Mouse (Mus musculus): Measurements from ENCODE around the gene Casq2. TPM values are rescaled to one million over a fixed set of nuclear protein-coding genes. Genes with fewer than 3 reads are reported as not detected.
A peak's percentile ranks its signal among the peaks of the same experiment; 100 is the strongest.

Casq2 gene
- polyA plus RNA-seq, 1 experiment from 2014 or later, result 0.43 TPM

- Histone ChIP-seq H3K9me3 (ENCODE audit: low read depth, low read length) (no peaks in the 10 kb centered on the region), H3K27me3 (ENCODE audit: insufficient read depth, low read length) (no peaks in the 10 kb centered on the region), H3K4me2 (no peak overlapping the region), H3K36me3 (ENCODE audit: insufficient read depth) (no peaks in the 10 kb centered on the region), H3K9ac (no peak overlapping the region), H3K4me3 (ENCODE audit: low read depth, low read length) (no peak overlapping the region), H3K4me1 (ENCODE audit: insufficient read depth) (no peaks in the 10 kb centered on the region), H3K27ac (ENCODE audit: low read depth) (no peak overlapping the region)
- TF ChIP-seq CTCF (IDR thresholded peaks at IDR 0.05; ENCODE audit: low read depth), result peak; percentile 19; the same call in 1 of the 2 replicates
- DNase-seq (no peak), ATAC-seq (ENCODE audit: insufficient read depth) (no peak)
Observed at GRCm38 (mm10) chr3:102120947-102121346, 34.7 kb downstream of the Casq2 start.

GRCm38 (mm10) chr3:102122046-102122445 is 35.8 kb downstream of the Casq2 start:
- H3K9me3 ChIP-seq (ENCODE audit: low read depth, low read length), result no peaks in the 10 kb centered on the region
- H3K36me3 ChIP-seq (ENCODE audit: insufficient read depth), result no peaks in the 10 kb centered on the region
- no peaks in the 10 kb centered on the region for H3K4me1 ChIP-seq (ENCODE audit: insufficient read depth)
- DNase-seq (peak; percentile 48), ATAC-seq (ENCODE audit: insufficient read depth) (no peak)
- 68% methylated on average over 7 of the region's 7 CpGs for WGBS
- no peak overlapping the region for H3K27ac ChIP-seq (ENCODE audit: low read depth)
- no peak overlapping the region for H3K4me3 ChIP-seq (ENCODE audit: low read depth, low read length)
- H3K4me2 ChIP-seq, result no peak overlapping the region
- peak; percentile 58 for TF ChIP-seq CTCF (IDR thresholded peaks at IDR 0.05; ENCODE audit: low read depth)
- no peaks in the 10 kb centered on the region for H3K27me3 ChIP-seq (ENCODE audit: insufficient read depth, low read length)
- H3K9ac ChIP-seq, result no peak overlapping the region

- ATAC-seq (ENCODE audit: insufficient read depth) (no peak), DNase-seq (no peak)
- Histone ChIP-seq H3K27ac (ENCODE audit: low read depth) (no peak overlapping the region), H3K9ac (no peak overlapping the region), H3K9me3 (ENCODE audit: low read depth, low read length) (no peaks in the 10 kb centered on the region), H3K4me2 (no peak overlapping the region), H3K4me1 (ENCODE audit: insufficient read depth) (no peaks in the 10 kb centered on the region), H3K27me3 (ENCODE audit: insufficient read depth, low read length) (no peaks in the 10 kb centered on the region), H3K4me3 (ENCODE audit: low read depth, low read length) (no peak overlapping the region), H3K36me3 (ENCODE audit: insufficient read depth) (no peaks in the 10 kb centered on the region)
- no peak for TF ChIP-seq CTCF (IDR thresholded peaks at IDR 0.05; ENCODE audit: low read depth)
- 77% methylated on average over 6 of the region's 6 CpGs for WGBS
Observed at GRCm38 (mm10) chr3:102123654-102124053, 37.4 kb downstream of the Casq2 start.

DNA sequence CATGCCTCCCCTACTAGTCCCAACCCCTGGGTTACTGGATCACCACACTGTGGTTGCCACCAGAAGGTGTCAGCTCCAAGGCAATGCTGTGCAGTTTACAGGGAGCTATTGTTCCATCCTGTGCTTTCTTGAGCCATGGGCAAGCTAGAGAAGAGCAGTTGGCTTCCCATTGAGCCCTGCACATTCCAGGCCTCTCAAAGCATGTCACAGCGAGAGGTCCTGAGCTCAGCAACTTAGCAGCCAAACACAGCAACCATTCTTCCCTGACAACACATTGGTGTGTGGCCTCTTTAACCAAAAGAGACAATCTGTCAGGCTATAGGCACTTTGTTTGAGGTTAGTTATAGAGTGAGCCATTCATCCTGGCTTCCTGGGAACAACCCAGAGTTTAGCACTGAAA is 39.3 kb downstream of the Casq2 start:
- ATAC-seq (ENCODE audit: insufficient read depth) (no peak), DNase-seq (no peak)
- no peaks in the 10 kb centered on the region for H3K27me3 ChIP-seq (ENCODE audit: insufficient read depth, low read length)
- H3K4me1 ChIP-seq (ENCODE audit: insufficient read depth), result no peaks in the 10 kb centered on the region
- 72% methylated on average over 1 of the region's 1 CpGs for WGBS
- H3K27ac ChIP-seq (ENCODE audit: low read depth), result no peak overlapping the region
- TF ChIP-seq CTCF (IDR thresholded peaks at IDR 0.05; ENCODE audit: low read depth), result no peak
- H3K36me3 ChIP-seq (ENCODE audit: insufficient read depth), result no peaks in the 10 kb centered on the region
- no peaks in the 10 kb centered on the region for H3K9me3 ChIP-seq (ENCODE audit: low read depth, low read length)
- H3K4me3 ChIP-seq (ENCODE audit: low read depth, low read length), result no peak overlapping the region
- no peak overlapping the region for H3K4me2 ChIP-seq
- H3K9ac ChIP-seq, result no peak overlapping the region

GRCm38 (mm10) chr3:102127114-102127513 is 40.9 kb downstream of the Casq2 start:
- no peaks in the 10 kb centered on the region for H3K9me3 ChIP-seq (ENCODE audit: low read depth, low read length)
- H3K27me3 ChIP-seq (ENCODE audit: insufficient read depth, low read length), result no peaks in the 10 kb centered on the region
- no peak overlapping the region for H3K9ac ChIP-seq
- no peak overlapping the region for H3K4me3 ChIP-seq (ENCODE audit: low read depth, low read length)
- 58% methylated on average over 2 of the region's 2 CpGs for WGBS
- no peaks in the 10 kb centered on the region for H3K4me1 ChIP-seq (ENCODE audit: insufficient read depth)
- no peak for ATAC-seq (ENCODE audit: insufficient read depth)
- H3K36me3 ChIP-seq (ENCODE audit: insufficient read depth), result no peaks in the 10 kb centered on the region
- no peak for TF ChIP-seq CTCF (IDR thresholded peaks at IDR 0.05; ENCODE audit: low read depth)
- peak; percentile 49 for DNase-seq
- H3K27ac ChIP-seq (ENCODE audit: low read depth), result no peak overlapping the region
- H3K4me2 ChIP-seq, result no peak overlapping the region

GRCm38 (mm10) chr3:102128242-102128641 is 42.0 kb downstream of the Casq2 start:
- no peak overlapping the region for H3K27ac ChIP-seq (ENCODE audit: low read depth)
- no peak for TF ChIP-seq CTCF (IDR thresholded peaks at IDR 0.05; ENCODE audit: low read depth)
- WGBS, result 78% methylated on average over 2 of the region's 2 CpGs
- no peaks in the 10 kb centered on the region for H3K9me3 ChIP-seq (ENCODE audit: low read depth, low read length)
- no peak overlapping the region for H3K4me2 ChIP-seq
- ATAC-seq (ENCODE audit: insufficient read depth) (no peak), DNase-seq (no peak)
- no peak overlapping the region for H3K4me3 ChIP-seq (ENCODE audit: low read depth, low read length)
- no peaks in the 10 kb centered on the region for H3K36me3 ChIP-seq (ENCODE audit: insufficient read depth)
- no peaks in the 10 kb centered on the region for H3K4me1 ChIP-seq (ENCODE audit: insufficient read depth)
- H3K9ac ChIP-seq, result no peak overlapping the region
- H3K27me3 ChIP-seq (ENCODE audit: insufficient read depth, low read length), result no peaks in the 10 kb centered on the region

- no peak overlapping the region for H3K27ac ChIP-seq (ENCODE audit: low read depth)
- no peaks in the 10 kb centered on the region for H3K9me3 ChIP-seq (ENCODE audit: low read depth, low read length)
- no peaks in the 10 kb centered on the region for H3K27me3 ChIP-seq (ENCODE audit: insufficient read depth, low read length)
- no peaks in the 10 kb centered on the region for H3K36me3 ChIP-seq (ENCODE audit: insufficient read depth)
- no peak for DNase-seq
- WGBS, result 64% methylated on average over 6 of the region's 6 CpGs
- H3K4me2 ChIP-seq, result no peak overlapping the region
- peak; percentile 39 for TF ChIP-seq CTCF (IDR thresholded peaks at IDR 0.05; ENCODE audit: low read depth)
- H3K4me3 ChIP-seq (ENCODE audit: low read depth, low read length), result no peak overlapping the region
- H3K9ac ChIP-seq, result no peak overlapping the region
- no peak for ATAC-seq (ENCODE audit: insufficient read depth)
- H3K4me1 ChIP-seq (ENCODE audit: insufficient read depth), result peaks cover 3% of the 10 kb centered on the region; the same call in 1 of the 2 replicates
Observed at GRCm38 (mm10) chr3:102130478-102130877, 44.3 kb downstream of the Casq2 start.

Data from lung, embryonic 14.5 days (tissue).